Mouse (Mus musculus): ENCODE results near the gene Tmem87b. TPM values are rescaled to one million over a fixed set of nuclear protein-coding genes. Genes with fewer than 3 reads are reported as not detected.
A peak's percentile ranks its signal among the peaks of the same experiment; 100 is the strongest.

Tmem87b gene
- polyA plus RNA-seq, 1 experiment from 2014 or later = 31.9 TPM

DNA sequence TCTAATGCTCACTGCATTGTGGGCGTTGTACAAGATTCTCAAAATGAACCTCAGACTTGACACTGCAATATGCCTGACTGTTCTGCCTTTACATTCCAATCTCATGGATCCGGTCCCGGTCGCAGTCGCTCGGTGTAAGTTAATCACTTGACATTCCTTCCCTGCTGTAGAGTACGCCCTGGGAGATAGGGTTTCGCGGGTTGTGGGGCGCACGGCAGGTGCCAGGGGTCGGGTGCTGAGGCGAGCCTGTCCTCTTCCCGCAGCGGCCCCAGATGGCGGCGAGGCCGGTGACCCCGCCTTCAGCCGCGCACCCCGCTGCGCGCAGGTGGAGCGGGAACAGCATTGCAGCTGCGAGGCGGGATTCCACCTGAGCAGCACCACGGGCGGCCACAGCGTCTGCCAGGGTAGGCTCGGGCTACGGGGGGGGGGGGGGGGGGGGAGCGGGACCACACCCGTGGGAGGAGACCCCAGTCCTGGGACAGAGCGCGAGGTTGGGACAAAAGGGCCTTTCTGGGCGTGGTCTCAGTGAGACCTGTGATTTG lies 74.3 kb downstream of the Tmem87b start:
- ATAC-seq (ENCODE audit: low FRiP score, low TSS enrichment) = peak; percentile 57
- peak; percentile 45 for DNase-seq (ENCODE audit: low spot score)
- TF ChIP-seq CTCF (IDR thresholded peaks at IDR 0.05; ENCODE audit: low read depth) = no peak
- no peak for TF ChIP-seq EP300 (optimal IDR thresholded peaks at IDR 0.05)
- H3K27ac ChIP-seq (replicated peaks) = no peak overlapping the region
- H3K4me3 ChIP-seq (ENCODE audit: low read depth, low read length) = peak overlapping the region; percentile 34
- no peaks in the 10 kb centered on the region for H3K9me3 ChIP-seq (ENCODE audit: control insufficient read depth, low read length)
- H3K9ac ChIP-seq (ENCODE audit: low read length) = no peak overlapping the region
- WGBS = 5% methylated on average over 29 of the region's 37 CpGs
- no peaks in the 10 kb centered on the region for H3K4me1 ChIP-seq (replicated peaks; ENCODE audit: control insufficient read depth, insufficient read depth)
- H3K27me3 ChIP-seq (ENCODE audit: control insufficient read depth, insufficient read depth, low read length) = no peaks in the 10 kb centered on the region
- no peaks in the 10 kb centered on the region for H3K36me3 ChIP-seq (ENCODE audit: control insufficient read depth, insufficient read depth, low read length)
- peak overlapping the region; percentile 66 for H3K4me2 ChIP-seq (replicated peaks; ENCODE audit: low read depth)

DNA sequence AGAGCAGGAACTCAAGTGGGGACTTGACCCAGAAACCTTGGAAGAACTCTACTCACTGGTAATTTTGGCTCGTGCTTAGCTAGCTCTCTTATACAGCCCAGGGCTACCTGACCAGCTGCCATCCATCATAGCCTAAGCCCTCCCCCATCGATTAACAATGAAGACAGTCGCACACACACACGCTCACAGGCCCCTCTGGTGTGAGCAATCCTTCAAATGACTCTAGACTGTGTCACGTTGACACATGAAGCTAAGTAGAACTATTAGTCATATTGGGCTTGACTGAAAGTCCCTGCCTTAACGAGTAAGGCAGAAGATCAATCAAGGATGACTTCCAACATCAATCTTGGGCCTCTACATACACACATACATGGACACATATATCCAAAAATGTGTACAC lies 84.9 kb downstream of the Tmem87b start:
- ATAC-seq (ENCODE audit: low FRiP score, low TSS enrichment) (no peak), DNase-seq (ENCODE audit: low spot score) (no peak)
- TF ChIP-seq CTCF (IDR thresholded peaks at IDR 0.05; ENCODE audit: low read depth) = no peak
- TF ChIP-seq EP300 (optimal IDR thresholded peaks at IDR 0.05) = no peak
- no peak overlapping the region for H3K4me3 ChIP-seq (ENCODE audit: low read depth, low read length)
- H3K27me3 ChIP-seq (ENCODE audit: control insufficient read depth, insufficient read depth, low read length) = no peaks in the 10 kb centered on the region
- no peaks in the 10 kb centered on the region for H3K36me3 ChIP-seq (ENCODE audit: control insufficient read depth, insufficient read depth, low read length)
- H3K4me2 ChIP-seq (replicated peaks; ENCODE audit: low read depth) = no peak overlapping the region
- H3K4me1 ChIP-seq (replicated peaks; ENCODE audit: control insufficient read depth, insufficient read depth) = no peaks in the 10 kb centered on the region
- no peak overlapping the region for H3K27ac ChIP-seq (replicated peaks)
- H3K9me3 ChIP-seq (ENCODE audit: control insufficient read depth, low read length) = 0 out of 2 replicates have a peak, but pooled peaks cover 6% of the 10 kb centered on the region
- 52% methylated on average over 6 of the region's 6 CpGs for WGBS
- no peak overlapping the region for H3K9ac ChIP-seq (ENCODE audit: low read length)

DNA sequence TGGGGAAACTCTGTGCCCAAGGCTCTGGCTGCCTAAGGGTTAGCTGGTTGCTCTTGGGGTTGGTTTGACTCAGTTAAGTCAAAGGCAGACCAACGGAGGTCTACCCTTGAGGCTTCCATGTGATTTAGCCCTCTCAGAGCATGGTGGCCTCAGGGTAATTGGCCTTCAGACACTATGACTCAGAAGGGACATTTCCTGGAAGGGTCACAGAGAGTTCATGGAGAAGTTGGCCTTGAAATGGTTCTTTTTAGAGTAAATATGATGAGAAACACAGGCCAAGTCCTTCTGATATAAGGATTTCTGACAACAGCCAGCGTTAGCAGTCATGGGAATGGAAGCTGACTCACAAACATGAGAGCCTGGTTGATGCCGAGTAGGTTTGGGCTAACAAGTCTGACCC lies 85.7 kb downstream of the Tmem87b start:
- Histone ChIP-seq H3K27me3 (ENCODE audit: control insufficient read depth, insufficient read depth, low read length) (no peaks in the 10 kb centered on the region), H3K36me3 (ENCODE audit: control insufficient read depth, insufficient read depth, low read length) (no peaks in the 10 kb centered on the region), H3K4me1 (replicated peaks; ENCODE audit: control insufficient read depth, insufficient read depth) (no peaks in the 10 kb centered on the region), H3K9ac (ENCODE audit: low read length) (no peak overlapping the region), H3K9me3 (ENCODE audit: control insufficient read depth, low read length) (0 out of 2 replicates have a peak, but pooled peaks cover 6% of the 10 kb centered on the region), H3K4me3 (ENCODE audit: low read depth, low read length) (no peak overlapping the region), H3K27ac (replicated peaks) (no peak overlapping the region), H3K4me2 (replicated peaks; ENCODE audit: low read depth) (no peak overlapping the region)
- no peak for TF ChIP-seq CTCF (IDR thresholded peaks at IDR 0.05; ENCODE audit: low read depth)
- TF ChIP-seq EP300 (optimal IDR thresholded peaks at IDR 0.05) = no peak
- DNase-seq (ENCODE audit: low spot score) = no peak
- no peak for ATAC-seq (ENCODE audit: low FRiP score, low TSS enrichment)
- WGBS = 62% methylated on average over 3 of the region's 3 CpGs

Other genes with a start within 250 kb of the Tmem87b start
- gene Spdye4c, start 226.9 kb upstream of the Tmem87b start, polyA plus RNA-seq (2015; fragmentation: Nextera tagmentation; extraction: Ambion mirVana) = not detected in 2 replicates
- 12.0 and 13.3 TPM in 2 replicates for gene Anapc1, start 130.7 kb upstream of the Tmem87b start, polyA plus RNA-seq (2015; fragmentation: Nextera tagmentation; extraction: Ambion mirVana)
- gene Mertk, start 119.2 kb upstream of the Tmem87b start, polyA plus RNA-seq (2015; fragmentation: Nextera tagmentation; extraction: Ambion mirVana) = 1.4 and 1.6 TPM in 2 replicates
- 2.3 and 2.5 TPM in 2 replicates for gene Fbln7, start 44.9 kb downstream of the Tmem87b start, polyA plus RNA-seq (2015; fragmentation: Nextera tagmentation; extraction: Ambion mirVana)
- gene Zc3h8, start 126.0 kb downstream of the Tmem87b start, polyA plus RNA-seq (2015; fragmentation: Nextera tagmentation; extraction: Ambion mirVana) = 4.6 and 4.8 TPM in 2 replicates
- gene Zc3h6, start 149.3 kb downstream of the Tmem87b start, polyA plus RNA-seq (2015; fragmentation: Nextera tagmentation; extraction: Ambion mirVana) = 2.3 and 2.6 TPM in 2 replicates
- gene Gm10762, start 149.6 kb downstream of the Tmem87b start, polyA plus RNA-seq (2015; fragmentation: Nextera tagmentation; extraction: Ambion mirVana) = 11.5 and 11.8 TPM in 2 replicates
- 0.16 and 0.22 TPM in 2 replicates for gene Vinac1, start 230.1 kb downstream of the Tmem87b start, polyA plus RNA-seq (2015; fragmentation: Nextera tagmentation; extraction: Ambion mirVana)
- gene Ttl, start 247.8 kb downstream of the Tmem87b start, polyA plus RNA-seq (2015; fragmentation: Nextera tagmentation; extraction: Ambion mirVana) = 6.8 and 7.1 TPM in 2 replicates